Mouse (Mus musculus) central nervous system, embryonic 18 days (tissue): ENCODE data around the gene Gfral. TPM values are rescaled to one million over a fixed set of nuclear protein-coding genes. Genes with fewer than 3 reads are reported as not detected.

ENCODE experiments used
- polyA plus RNA-seq: library from polyadenylated mRNA; depleted of rRNA; stranded (reverse); fragments of >200 nt; gene quantifications from 2 replicates; pipeline ENCODE4 v1.2.3, GENCODE M21; 2012; rRNA removed

Gfral gene
- not detected in 2 replicates for polyA plus RNA-seq

DNA sequence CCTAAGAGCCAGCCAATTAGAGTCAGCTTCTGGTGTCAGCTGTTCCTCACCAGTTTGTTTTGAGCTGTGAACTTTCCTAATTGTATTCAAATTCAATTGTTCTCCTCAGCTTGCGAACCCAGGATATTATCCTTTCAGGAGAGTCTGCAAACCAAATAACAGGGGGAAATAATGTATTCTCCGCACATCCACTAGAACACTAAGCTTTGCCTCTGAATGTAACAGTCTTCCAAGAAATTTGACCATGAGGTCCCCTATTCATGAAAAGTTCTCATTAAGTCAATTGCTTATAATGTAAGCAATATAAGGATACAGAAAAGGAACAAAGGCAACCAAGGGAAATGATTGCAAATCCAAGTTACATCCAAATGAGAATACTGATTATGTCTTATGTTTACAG lies at the start of gene Gfral:
TSS of gene Gfral (minus strand) at position 101 of the 400 bp plus-strand sequence.

Other genes with a start within 250 kb of the Gfral start
- 18.0 and 19.3 TPM in 2 replicates for gene Hmgcll1, start 198.8 kb downstream of the Gfral start, polyA plus RNA-seq
- 3.5 and 3.7 TPM in 2 replicates for gene Hcrtr2, start 110.2 kb upstream of the Gfral start, polyA plus RNA-seq